Mouse (Mus musculus) spleen, adult 10 weeks (tissue): ENCODE data around the gene Anks1b. TPM values are rescaled to one million over a fixed set of nuclear protein-coding genes. Genes with fewer than 3 reads are reported as not detected.

Experiments
- polyA plus RNA-seq: library from polyadenylated mRNA; stranded (reverse); fragments of 350-450 nt; fragmentation: Illumina TruSeq; extraction: RNeasy Lipid Tissue Mini Kit (QIAGEN cat#74804); gene quantifications from one replicate; pipeline ENCODE4 v1.2.3, GENCODE M21; 2015; ENCODE audit warnings: low replicate concordance; ENCODE audit not compliant: insufficient read depth

The Anks1b gene
- 0.11 TPM for polyA plus RNA-seq

DNA sequence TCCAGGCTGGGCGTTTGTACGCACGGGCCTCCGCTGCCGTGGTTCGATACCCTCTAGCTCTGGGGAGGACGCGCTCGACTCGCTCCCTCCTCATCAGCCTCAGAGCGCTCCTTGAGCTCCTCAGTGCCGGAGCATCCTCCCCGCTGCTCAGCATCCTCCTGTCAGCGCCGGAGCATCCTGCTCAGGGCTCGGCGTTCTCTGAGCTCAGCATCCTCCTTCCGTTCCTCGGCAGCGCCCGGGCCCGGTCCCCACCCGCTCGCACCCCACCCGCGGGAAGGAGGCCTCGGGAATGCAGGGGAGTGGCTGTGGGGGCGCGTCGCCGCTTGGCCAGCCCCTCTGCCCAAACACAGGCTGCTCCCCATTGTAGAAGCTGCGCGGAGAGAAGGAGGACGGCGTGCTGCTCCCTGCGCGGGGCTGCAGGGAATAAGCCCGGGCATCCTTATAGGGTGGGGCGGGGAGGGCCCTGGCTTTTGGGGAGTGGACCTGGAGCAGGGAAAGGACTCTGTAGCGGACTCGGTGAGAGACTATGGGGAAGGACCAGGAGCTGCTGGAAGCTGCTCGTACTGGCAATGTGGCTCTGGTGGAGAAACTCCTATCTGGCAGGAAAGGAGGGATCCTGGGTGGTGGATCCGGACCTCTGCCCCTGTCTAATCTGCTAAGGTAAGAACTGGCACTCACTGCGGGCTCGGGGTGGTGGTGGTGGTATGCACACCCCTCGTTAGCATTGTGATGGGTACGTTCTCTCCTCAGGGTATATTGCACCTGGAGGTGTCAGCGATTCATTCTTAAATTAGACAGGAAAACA, at the start of gene Anks1b:
Gene Anks1b, plus strand, starts transcription at position 364 of the 805 bp plus-strand sequence.

Other genes starting within 250 kb of the Anks1b start
- gene Scyl2, start 187.2 kb upstream of the Anks1b start, polyA plus RNA-seq = 32.7 TPM
- 24.2 TPM for gene Actr6, start 141.2 kb upstream of the Anks1b start, polyA plus RNA-seq
- 37.1 TPM for gene Uhrf1bp1l, start 128.5 kb upstream of the Anks1b start, polyA plus RNA-seq